Mouse (Mus musculus) liver, adult 2 months (tissue): ENCODE measurements around the gene Olfr1415.

ENCODE experiments used
- CTCF ChIP-seq: fragments of 200-500 bp; IDR thresholded peaks from 2 replicates; pipeline ENCODE4 v1.5.1; 2011; ENCODE audit warnings: low read depth, low read length, control low read depth
- POLR2A ChIP-seq: fragments of 200-500 bp; IDR thresholded peaks from 2 replicates; pipeline ENCODE4 v1.6.1; 2011; ENCODE audit warnings: low read length, control low read depth; ENCODE audit not compliant: insufficient read depth; ENCODE audit errors: extremely low read depth

GRCm38 (mm10) chr1:92523764-92524163 lies 27.9 kb upstream of the Olfr1415 start:
- TF ChIP-seq CTCF, result no peak
- no peak for TF ChIP-seq POLR2A
